Mouse (Mus musculus): ENCODE results near the gene Olfr1532-ps1.

- TF ChIP-seq CTCF (IDR thresholded peaks at IDR 0.05; ENCODE audit: low read depth, low read length): no peak
- TF ChIP-seq POLR2AphosphoS5 (IDR thresholded peaks at IDR 0.05; ENCODE audit: insufficient replicate concordance, low read depth, low read length): no peak
- no peak for TF ChIP-seq TAL1 (conservative IDR thresholded peaks at IDR 0.05; ENCODE audit: low read depth, low read length)
- TF ChIP-seq GATA1 (IDR thresholded peaks at IDR 0.05; ENCODE audit: borderline replicate concordance, low read length): no peak
- TF ChIP-seq GATA2 (IDR thresholded peaks at IDR 0.05; ENCODE audit: borderline replicate concordance, low read depth, low read length): no peak
Measured at GRCm38 (mm10) chr7:106862885-106863284, 44.9 kb upstream of the Olfr1532-ps1 start, which contains the start of gene Olfr704.
